Mouse (Mus musculus): ENCODE measurements around the gene Bcl2l10. TPM values are rescaled to one million over a fixed set of nuclear protein-coding genes. Genes with fewer than 3 reads are reported as not detected.

Bcl2l10 gene
- 21.8 and 23.7 TPM in 2 replicates for polyA plus RNA-seq (2012; rRNA removed)

GRCm38 (mm10) chr9:75347458-75347857 is at the start of gene Bcl2l10:
TSS of gene Bcl2l10 (plus strand) at chr9:75347758.

GRCm38 (mm10) chr9:75306126-75306898 is 41.2 kb upstream of the Bcl2l10 start, which contains the start of gene Gnb5:
TSS of gene Gnb5 (plus strand) at chr9:75306288.

Other genes starting within 250 kb of the Bcl2l10 start
- 9.3 and 10.3 TPM in 2 replicates for gene Myo5c, start 115.7 kb upstream of the Bcl2l10 start, polyA plus RNA-seq (2012; rRNA removed)
- gene Gnb5, start 41.5 kb upstream of the Bcl2l10 start, polyA plus RNA-seq (2012; rRNA removed): 35.7 and 43.3 TPM in 2 replicates
- 24.3 and 25.7 TPM in 2 replicates for gene Mapk6, start 62.2 kb downstream of the Bcl2l10 start, polyA plus RNA-seq (2012; rRNA removed)
- 5.0 and 5.6 TPM in 2 replicates for gene Leo1, start 93.8 kb downstream of the Bcl2l10 start, polyA plus RNA-seq (2012; rRNA removed)
- 16.2 and 18.4 TPM in 2 replicates for gene Tmod3, start 211.9 kb downstream of the Bcl2l10 start, polyA plus RNA-seq (2012; rRNA removed)

Measured in ovary, adult 2 months (tissue).